Mouse (Mus musculus) CH12.LX (cell line): ENCODE data around the gene Cit. TPM values are rescaled to one million over a fixed set of nuclear protein-coding genes. Genes with fewer than 3 reads are reported as not detected.

Experiments used
- DNase-seq: peaks from one replicate; pipeline ENCODE4 v3.0.0-alpha.2; 2013; ENCODE audit errors: extremely low read depth
- H3K27ac ChIP-seq: 2 replicates; pipeline ENCODE4 v1.5.1; 2012; ENCODE audit warnings: low read depth, mild to moderate bottlenecking, control low read depth, moderate library complexity; ENCODE audit not compliant: insufficient read depth
- H3K27me3 ChIP-seq: replicated peaks from 2 replicates; pipeline ENCODE3; 2012; ENCODE audit warnings: inconsistent platforms
- H3K36me3 ChIP-seq, 2 experiments: replicated peaks in 1 of 2; 2 replicates each; pipeline versions ENCODE3 to v1.6.1; 2012; ENCODE audit warnings: inconsistent platforms in 1 of 2, low read length in 1 of 2, mild to moderate bottlenecking in 1 of 2, mixed read lengths in 1 of 2, moderate library complexity in 1 of 2; ENCODE audit not compliant: control insufficient read depth in 1 of 2, insufficient read depth in 1 of 2
- H3K4me1 ChIP-seq, 2 experiments: 2 replicates each; pipeline ENCODE4 v1.6.1; 2012; ENCODE audit warnings: inconsistent platforms in 1 of 2, moderate library complexity in 1 of 2; ENCODE audit not compliant: insufficient read depth in 2 of 2, control insufficient read depth in 1 of 2
- H3K4me2 ChIP-seq: 2 replicates; pipeline ENCODE4 v1.6.1; 2012; ENCODE audit warnings: low read depth, mild to moderate bottlenecking, control low read depth; ENCODE audit not compliant: poor library complexity, insufficient read depth, severe bottlenecking
- H3K4me3 ChIP-seq, 3 experiments: fragments of 150-350 bp in 1 of 3; sonication (generic) in 1 of 3; replicated peaks in 1 of 3; 2 replicates each; pipeline versions ENCODE3 to v1.5.1; 2011 to 2012; ENCODE audit warnings: low read depth in 2 of 3, low read length in 2 of 3, mild to moderate bottlenecking in 2 of 3, moderate library complexity in 2 of 3, control low read depth in 1 of 3, improper control_type of control experiment in 1 of 3, inconsistent platforms in 1 of 3, mixed read lengths in 1 of 3; ENCODE audit not compliant: poor library complexity in 1 of 3
- H3K79me2 ChIP-seq: replicated peaks from 2 replicates; pipeline ENCODE4 v1.6.1; 2012; ENCODE audit warnings: mild to moderate bottlenecking, moderate library complexity; ENCODE audit not compliant: control insufficient read depth, poor library complexity, insufficient read depth, severe bottlenecking; ENCODE audit errors: extremely low read depth
- H3K9ac ChIP-seq: 2 replicates; pipeline ENCODE4 v1.6.1; 2012; ENCODE audit warnings: low read depth, mild to moderate bottlenecking, control low read depth, moderate library complexity; ENCODE audit not compliant: insufficient read depth
- H3K9me3 ChIP-seq: replicated peaks from 2 replicates; pipeline ENCODE3; 2012; ENCODE audit warnings: low read length, inconsistent platforms, mixed read lengths
- CHD1 ChIP-seq: IDR thresholded peaks from 2 replicates; pipeline ENCODE4 v1.6.1; 2012; ENCODE audit warnings: low read depth, low read length, improper control_type of control experiment, inconsistent platforms
- ELF1 ChIP-seq: IDR thresholded peaks from 2 replicates; pipeline ENCODE4 v1.6.1; 2014; ENCODE audit warnings: low read depth, mild to moderate bottlenecking, inconsistent platforms, low read length, improper control_type of control experiment
- JUN ChIP-seq: IDR thresholded peaks from 2 replicates; pipeline ENCODE4 v1.6.1; 2011; ENCODE audit warnings: low read depth, mild to moderate bottlenecking, low read length, improper control_type of control experiment, moderate library complexity; ENCODE audit not compliant: insufficient read depth
- JUND ChIP-seq: conservative IDR thresholded peaks from 2 replicates; pipeline ENCODE4 v1.6.1; 2011; ENCODE audit warnings: low read depth, low read length, improper control_type of control experiment
- KAT2A ChIP-seq: IDR thresholded peaks from 2 replicates; pipeline ENCODE4 v1.6.1; 2012; ENCODE audit warnings: low read length, improper control_type of control experiment, inconsistent platforms; ENCODE audit not compliant: insufficient replicate concordance
- MAFK ChIP-seq: IDR thresholded peaks from 2 replicates; pipeline ENCODE4 v1.6.1; 2011; ENCODE audit warnings: low read length, improper control_type of control experiment; ENCODE audit not compliant: insufficient replicate concordance
- MAZ ChIP-seq: IDR thresholded peaks from 2 replicates; pipeline ENCODE4 v1.6.1; 2012; ENCODE audit warnings: low read depth, mild to moderate bottlenecking, inconsistent platforms, low read length, improper control_type of control experiment, moderate library complexity
- MEF2A ChIP-seq: IDR thresholded peaks from 2 replicates; pipeline ENCODE4 v1.6.1; 2014; ENCODE audit warnings: low read depth, mild to moderate bottlenecking, inconsistent platforms, low read length, improper control_type of control experiment, borderline replicate concordance
- MYC ChIP-seq: IDR thresholded peaks from 2 replicates; pipeline ENCODE4 v1.6.1; 2011; ENCODE audit warnings: low read depth, mild to moderate bottlenecking, improper control_type of control experiment, low read length
- NRF1 ChIP-seq: IDR thresholded peaks from 2 replicates; pipeline ENCODE4 v1.6.1; 2014; ENCODE audit warnings: low read depth, mild to moderate bottlenecking, inconsistent platforms, low read length, improper control_type of control experiment, moderate library complexity
- PAX5 ChIP-seq: IDR thresholded peaks from 2 replicates; pipeline ENCODE4 v1.6.1; 2012; ENCODE audit warnings: low read length, inconsistent platforms, mixed read lengths
- POLR2A ChIP-seq: IDR thresholded peaks from 2 replicates; pipeline ENCODE4 v1.6.1; 2011; ENCODE audit warnings: low read depth, mild to moderate bottlenecking, improper control_type of control experiment, low read length
- RCOR1 ChIP-seq: conservative IDR thresholded peaks from 2 replicates; pipeline ENCODE4 v1.6.1; 2012; ENCODE audit warnings: low read depth, mild to moderate bottlenecking, inconsistent platforms, low read length, improper control_type of control experiment
- SIN3A ChIP-seq: IDR thresholded peaks from 2 replicates; pipeline ENCODE4 v1.6.1; 2012; ENCODE audit warnings: low read length, improper control_type of control experiment, inconsistent platforms
- SMC3 ChIP-seq: IDR thresholded peaks from 2 replicates; pipeline ENCODE4 v1.6.1; 2011; ENCODE audit warnings: low read depth, low read length, improper control_type of control experiment
- TCF12 ChIP-seq: IDR thresholded peaks from 2 replicates; pipeline ENCODE4 v1.6.1; 2014; ENCODE audit warnings: low read depth, mild to moderate bottlenecking, inconsistent platforms, low read length, improper control_type of control experiment
- UBTF ChIP-seq: IDR thresholded peaks from 2 replicates; pipeline ENCODE4 v1.6.1; 2012; ENCODE audit warnings: low read depth, mild to moderate bottlenecking, inconsistent platforms, low read length, improper control_type of control experiment, moderate library complexity
- ZKSCAN1 ChIP-seq: IDR thresholded peaks from 2 replicates; pipeline ENCODE4 v1.6.1; 2012; ENCODE audit warnings: low read depth, inconsistent platforms, low read length, improper control_type of control experiment, borderline replicate concordance
- ZMIZ1 ChIP-seq: IDR thresholded peaks from 2 replicates; pipeline ENCODE4 v1.6.1; 2012; ENCODE audit warnings: low read depth, mild to moderate bottlenecking, inconsistent platforms, low read length, improper control_type of control experiment
- ZNF384 ChIP-seq: IDR thresholded peaks from 2 replicates; pipeline ENCODE4 v1.6.1; 2012; ENCODE audit warnings: low read depth, low read length, improper control_type of control experiment, inconsistent platforms
- dilution Hi-C: fragments of 300-500 bp; cut with MboI; formaldehyde crosslinking; loops from 2 replicates; pipeline ENCODE4 v1.14.3; 2020; ENCODE audit warnings: low sequenced_read_pairs; ENCODE audit not compliant: extremely low pct_unique_long_range_greater_than_20kb, extremely low pct_ligation_motif_present
- in situ Hi-C: fragments of 300-500 bp; cut with MboI; formaldehyde crosslinking; loops from 3 replicates; pipeline ENCODE4 v1.14.3; 2019; ENCODE audit warnings: low sequenced_read_pairs, low pct_ligation_motif_present, low pct_unique_long_range_greater_than_20kb, mixed read lengths
- polyA plus RNA-seq: library from polyadenylated mRNA; unstranded; fragments of >175 nt; gene quantifications from 2 replicates; pipeline ENCODE4 v1.2.1, GENCODE M21; 2012; ENCODE audit warnings: low read depth; ENCODE audit not compliant: insufficient read length
- total RNA-seq, 2 experiments: library from RNA; depleted of rRNA; stranded (reverse); fragments of 300-350 nt in 1 of 2; fragments of >200 nt in 1 of 2; gene quantifications; 2 replicates each; pipeline ENCODE4 v1.2.3; 2012 to 2014

The Cit gene
- total and polyA plus RNA-seq, 3 experiments: 7.0 to 24.9 (median 16.2) TPM

DNA sequence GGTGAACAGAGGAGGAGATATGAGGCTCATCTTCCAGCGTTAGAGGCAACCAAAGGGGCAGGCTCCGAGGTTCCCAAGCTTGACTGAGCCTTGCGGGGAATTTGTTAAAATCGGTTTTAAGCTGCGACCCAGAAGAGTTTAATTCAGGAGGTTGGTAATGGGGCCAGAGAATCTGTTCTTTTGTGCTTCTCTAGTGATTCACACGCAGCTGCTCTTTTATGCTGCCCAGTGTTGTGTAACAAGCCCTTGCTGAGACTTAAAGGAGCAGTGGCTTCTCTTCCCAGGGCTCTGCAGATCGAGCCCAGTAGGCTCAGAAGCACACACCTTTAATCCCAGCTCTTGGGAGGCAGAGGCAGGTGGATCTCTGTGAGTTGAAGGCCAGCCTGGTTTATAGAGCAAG lies 3.4 kb downstream of the Cit start:
- TF ChIP-seq CHD1: no peak
- TF ChIP-seq MEF2A: no peak
- TF ChIP-seq RCOR1: no peak
- TF ChIP-seq KAT2A: no peak
- TF ChIP-seq SMC3: no peak
- TF ChIP-seq MYC: no peak
- no peak for TF ChIP-seq SIN3A
- no peak for TF ChIP-seq POLR2A
- TF ChIP-seq, all 38 proteins: peak for 0
- no peak overlapping the region for H3K27ac ChIP-seq
- H3K27me3 ChIP-seq: no peaks in the 10 kb centered on the region
- H3K9ac ChIP-seq: no peak overlapping the region
- H3K9me3 ChIP-seq: no peaks in the 10 kb centered on the region
- H3K36me3 ChIP-seq: peaks cover 32 to 71% of the 10 kb centered on the region in 2 experiments
- dilution Hi-C loops (no loop called here), in situ Hi-C loops (no loop called here)
- H3K4me1 ChIP-seq: peaks cover 4 to 36% of the 10 kb centered on the region in 2 experiments
- DNase-seq: no peak
- H3K4me3 ChIP-seq: no peak overlapping the region
- H3K79me2 ChIP-seq: peaks cover 18% of the 10 kb centered on the region
- no peak overlapping the region for H3K4me2 ChIP-seq

DNA sequence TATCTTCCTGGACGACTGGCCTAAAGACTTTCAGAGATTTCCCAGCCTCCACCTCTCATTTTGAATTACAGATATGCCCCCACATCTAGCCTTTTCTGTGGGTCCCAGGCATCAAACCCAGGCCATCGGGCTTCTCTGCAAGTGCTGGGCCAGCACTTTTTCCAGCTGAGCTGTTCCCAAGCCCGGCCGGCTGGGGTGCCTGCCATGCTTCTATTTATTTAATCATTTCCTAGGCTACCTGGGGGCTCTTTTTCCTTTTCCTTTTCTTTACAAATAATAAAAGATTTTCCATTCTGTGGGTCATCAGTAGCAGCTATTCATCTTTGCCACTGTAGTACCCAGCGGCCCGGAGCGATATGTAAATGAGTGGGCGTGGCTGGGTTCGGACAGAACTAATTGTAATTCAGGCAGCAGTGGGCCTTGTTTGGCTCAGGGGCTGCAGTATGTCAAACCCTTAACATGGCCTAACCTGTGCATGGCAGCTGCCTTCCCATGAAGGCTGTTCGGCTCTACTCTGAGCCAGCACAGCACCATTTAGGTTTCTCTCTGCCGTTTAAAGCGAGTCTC lies 4.3 kb downstream of the Cit start:
- peaks cover 18% of the 10 kb centered on the region for H3K79me2 ChIP-seq
- H3K9me3 ChIP-seq: no peaks in the 10 kb centered on the region
- dilution Hi-C loops (no loop called here), in situ Hi-C loops (no loop called here)
- no peak overlapping the region for H3K4me2 ChIP-seq
- peaks cover 4 to 31% of the 10 kb centered on the region in 2 experiments for H3K4me1 ChIP-seq
- no peaks in the 10 kb centered on the region for H3K27me3 ChIP-seq
- no peak overlapping the region for H3K4me3 ChIP-seq
- H3K9ac ChIP-seq: no peak overlapping the region
- DNase-seq: no peak
- no peak overlapping the region for H3K27ac ChIP-seq
- peaks cover 41 to 80% of the 10 kb centered on the region in 2 experiments for H3K36me3 ChIP-seq
- TF ChIP-seq JUND: no peak

DNA sequence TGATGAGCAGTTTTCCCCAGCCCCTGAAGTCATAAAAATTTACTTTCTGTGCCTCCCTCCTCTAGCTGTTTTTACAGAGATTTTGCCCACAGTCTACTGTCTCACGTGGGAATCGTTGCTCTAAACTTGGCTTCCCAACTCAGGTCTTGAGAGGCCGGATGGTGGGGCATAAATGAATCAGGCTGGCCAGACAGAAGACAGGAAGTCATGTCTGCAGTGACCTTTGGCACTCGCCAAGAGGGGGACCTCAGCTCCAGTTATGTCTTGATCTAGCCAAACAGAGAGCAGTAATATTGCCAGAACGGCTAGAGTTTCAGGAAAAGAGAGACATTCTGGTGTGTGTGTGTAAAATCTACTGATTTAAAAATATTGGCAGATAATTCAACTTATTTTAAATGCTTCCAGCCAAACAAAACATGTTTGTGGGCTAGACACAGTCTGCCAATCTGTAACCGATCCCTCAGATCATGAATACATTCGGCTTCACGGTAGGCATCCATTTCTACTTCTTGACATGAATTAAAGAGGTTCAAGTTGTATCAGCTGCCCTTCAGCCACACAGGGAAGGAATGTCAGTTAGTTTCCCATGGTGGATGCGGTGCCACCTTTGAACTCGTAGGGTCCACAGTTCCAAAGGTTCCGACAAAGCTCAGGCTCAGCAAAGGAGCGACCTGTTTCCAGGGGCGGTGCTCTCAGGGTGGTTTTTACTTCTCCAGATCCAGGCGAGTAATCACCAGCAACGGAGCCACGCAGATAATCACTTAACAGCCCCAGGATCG lies 5.4 kb downstream of the Cit start:
- no peak overlapping the region for H3K4me3 ChIP-seq
- peaks cover 50 to 91% of the 10 kb centered on the region in 2 experiments for H3K36me3 ChIP-seq
- in situ Hi-C loops: no loop called here
- H3K4me1 ChIP-seq: peaks cover 4 to 31% of the 10 kb centered on the region in 2 experiments
- H3K79me2 ChIP-seq: peaks cover 15% of the 10 kb centered on the region
- no peak for DNase-seq
- no peak overlapping the region for H3K27ac ChIP-seq
- TF ChIP-seq NRF1 (no peak), TCF12 (no peak), POLR2A (no peak), ELF1 (no peak), SIN3A (no peak), MAZ (no peak), ZKSCAN1 (no peak), MAFK (no peak), ZMIZ1 (no peak), UBTF (no peak), JUND (no peak), MYC (no peak), PAX5 (no peak), JUN (no peak), ZNF384 (no peak)
- H3K9ac ChIP-seq: no peak overlapping the region
- H3K9me3 ChIP-seq: no peaks in the 10 kb centered on the region
- no peak overlapping the region for H3K4me2 ChIP-seq
- dilution Hi-C loops: no loop called here
- H3K27me3 ChIP-seq: no peaks in the 10 kb centered on the region
